Mouse (Mus musculus): ENCODE results near the gene Rilp.

Rilp gene

GRCm38 (mm10) chr11:75533314-75534015, 23.6 kb downstream of the Rilp start:
- no peak overlapping the region; the same call in 1 of the 2 replicates for H3K4me3 ChIP-seq (replicated peaks; ENCODE audit: low read length)
- no peaks in the 10 kb centered on the region for H3K9me3 ChIP-seq (ENCODE audit: low read length)
- TF ChIP-seq CTCF (conservative IDR thresholded peaks at IDR 0.05; ENCODE audit: low read length) = no peak
- TF ChIP-seq POU5F1 (IDR thresholded peaks at IDR 0.05; ENCODE audit: borderline replicate concordance, low read length) = no peak
- TF ChIP-seq NANOG (IDR thresholded peaks at IDR 0.05; ENCODE audit: borderline replicate concordance, low read length) = no peak
- 0 out of 2 replicates have a peak, but pooled peaks cover 16% of the 10 kb centered on the region for H3K36me3 ChIP-seq (ENCODE audit: insufficient read depth, low read length)
- peaks cover 70% of the 10 kb centered on the region for H3K4me1 ChIP-seq (replicated peaks; ENCODE audit: low read depth, low read length)
- H3K27me3 ChIP-seq (ENCODE audit: insufficient read depth, low read length) = peaks cover 11% of the 10 kb centered on the region; the same call in 1 of the 2 replicates

- Histone ChIP-seq H3K27me3 (ENCODE audit: insufficient read depth, low read length) (peaks cover 11% of the 10 kb centered on the region; the same call in 1 of the 2 replicates), H3K4me3 (replicated peaks; ENCODE audit: low read length) (no peak overlapping the region), H3K36me3 (ENCODE audit: insufficient read depth, low read length) (0 out of 2 replicates have a peak, but pooled peaks cover 16% of the 10 kb centered on the region), H3K9me3 (ENCODE audit: low read length) (no peaks in the 10 kb centered on the region), H3K4me1 (replicated peaks; ENCODE audit: low read depth, low read length) (peaks cover 68% of the 10 kb centered on the region)
- TF ChIP-seq POU5F1 (IDR thresholded peaks at IDR 0.05; ENCODE audit: borderline replicate concordance, low read length) (no peak), CTCF (conservative IDR thresholded peaks at IDR 0.05; ENCODE audit: low read length) (no peak), NANOG (IDR thresholded peaks at IDR 0.05; ENCODE audit: borderline replicate concordance, low read length) (no peak)
Observed at GRCm38 (mm10) chr11:75534286-75535033, 24.6 kb downstream of the Rilp start.

GRCm38 (mm10) chr11:75535106-75535795, 25.4 kb downstream of the Rilp start:
- H3K4me1 ChIP-seq (replicated peaks; ENCODE audit: low read depth, low read length) = peaks cover 65% of the 10 kb centered on the region
- H3K9me3 ChIP-seq (ENCODE audit: low read length) = no peaks in the 10 kb centered on the region
- TF ChIP-seq POU5F1 (IDR thresholded peaks at IDR 0.05; ENCODE audit: borderline replicate concordance, low read length) (no peak), NANOG (IDR thresholded peaks at IDR 0.05; ENCODE audit: borderline replicate concordance, low read length) (no peak), CTCF (conservative IDR thresholded peaks at IDR 0.05; ENCODE audit: low read length) (no peak)
- H3K27me3 ChIP-seq (ENCODE audit: insufficient read depth, low read length) = peaks cover 11% of the 10 kb centered on the region; the same call in 1 of the 2 replicates
- no peak overlapping the region for H3K4me3 ChIP-seq (replicated peaks; ENCODE audit: low read length)
- 0 out of 2 replicates have a peak, but pooled peaks cover 16% of the 10 kb centered on the region for H3K36me3 ChIP-seq (ENCODE audit: insufficient read depth, low read length)

- no peak for TF ChIP-seq CTCF (conservative IDR thresholded peaks at IDR 0.05; ENCODE audit: low read length)
- TF ChIP-seq POU5F1 (IDR thresholded peaks at IDR 0.05; ENCODE audit: borderline replicate concordance, low read length) = no peak
- H3K4me1 ChIP-seq (replicated peaks; ENCODE audit: low read depth, low read length) = peaks cover 66% of the 10 kb centered on the region
- H3K4me3 ChIP-seq (replicated peaks; ENCODE audit: low read length) = no peak overlapping the region
- H3K36me3 ChIP-seq (ENCODE audit: insufficient read depth, low read length) = 0 out of 2 replicates have a peak, but pooled peaks cover 16% of the 10 kb centered on the region
- 0 out of 2 replicates have a peak, but pooled peaks cover 6% of the 10 kb centered on the region for H3K27me3 ChIP-seq (ENCODE audit: insufficient read depth, low read length)
- peaks cover 5% of the 10 kb centered on the region for H3K9me3 ChIP-seq (ENCODE audit: low read length)
Observed at GRCm38 (mm10) chr11:75536255-75537024, 26.5 kb downstream of the Rilp start.

GRCm38 (mm10) chr11:75537025-75537414, 27.1 kb downstream of the Rilp start:
- H3K4me3 ChIP-seq (replicated peaks; ENCODE audit: low read length) = no peak overlapping the region
- no peak for TF ChIP-seq NANOG (IDR thresholded peaks at IDR 0.05; ENCODE audit: borderline replicate concordance, low read length)
- no peak for TF ChIP-seq CTCF (conservative IDR thresholded peaks at IDR 0.05; ENCODE audit: low read length)
- no peak for TF ChIP-seq POU5F1 (IDR thresholded peaks at IDR 0.05; ENCODE audit: borderline replicate concordance, low read length)
- peaks cover 9% of the 10 kb centered on the region for H3K9me3 ChIP-seq (ENCODE audit: low read length)
- H3K4me1 ChIP-seq (replicated peaks; ENCODE audit: low read depth, low read length) = peaks cover 66% of the 10 kb centered on the region
- 0 out of 2 replicates have a peak, but pooled peaks cover 16% of the 10 kb centered on the region for H3K36me3 ChIP-seq (ENCODE audit: insufficient read depth, low read length)
- H3K27me3 ChIP-seq (ENCODE audit: insufficient read depth, low read length) = 0 out of 2 replicates have a peak, but pooled peaks cover 6% of the 10 kb centered on the region

- Histone ChIP-seq H3K4me1 (replicated peaks; ENCODE audit: low read depth, low read length) (peaks cover 61% of the 10 kb centered on the region), H3K27me3 (ENCODE audit: insufficient read depth, low read length) (0 out of 2 replicates have a peak, but pooled peaks cover 6% of the 10 kb centered on the region), H3K4me3 (replicated peaks; ENCODE audit: low read length) (no peak overlapping the region), H3K36me3 (ENCODE audit: insufficient read depth, low read length) (0 out of 2 replicates have a peak, but pooled peaks cover 16% of the 10 kb centered on the region), H3K9me3 (ENCODE audit: low read length) (peaks cover 9% of the 10 kb centered on the region)
- no peak for TF ChIP-seq CTCF (conservative IDR thresholded peaks at IDR 0.05; ENCODE audit: low read length)
- no peak for TF ChIP-seq NANOG (IDR thresholded peaks at IDR 0.05; ENCODE audit: borderline replicate concordance, low read length)
Observed at GRCm38 (mm10) chr11:75537491-75538183, 27.7 kb downstream of the Rilp start.

GRCm38 (mm10) chr11:75538184-75538969, 28.5 kb downstream of the Rilp start:
- no peak for TF ChIP-seq CTCF (conservative IDR thresholded peaks at IDR 0.05; ENCODE audit: low read length)
- no peak for TF ChIP-seq POU5F1 (IDR thresholded peaks at IDR 0.05; ENCODE audit: borderline replicate concordance, low read length)
- TF ChIP-seq NANOG (IDR thresholded peaks at IDR 0.05; ENCODE audit: borderline replicate concordance, low read length) = no peak
- Histone ChIP-seq H3K36me3 (ENCODE audit: insufficient read depth, low read length) (peaks cover 21% of the 10 kb centered on the region), H3K4me1 (replicated peaks; ENCODE audit: low read depth, low read length) (peaks cover 53% of the 10 kb centered on the region), H3K27me3 (ENCODE audit: insufficient read depth, low read length) (0 out of 2 replicates have a peak, but pooled peaks cover 2% of the 10 kb centered on the region), H3K4me3 (replicated peaks; ENCODE audit: low read length) (no peak overlapping the region), H3K9me3 (ENCODE audit: low read length) (peaks cover 9% of the 10 kb centered on the region)

Measured in E14TG2a.4 (cell line).